Mouse (Mus musculus): ENCODE data around the gene Thsd7a. TPM values are rescaled to one million over a fixed set of nuclear protein-coding genes. Genes with fewer than 3 reads are reported as not detected.

Thsd7a gene
- polyA plus RNA-seq, 1 experiment from 2014 or later: 3.2 TPM

DNA sequence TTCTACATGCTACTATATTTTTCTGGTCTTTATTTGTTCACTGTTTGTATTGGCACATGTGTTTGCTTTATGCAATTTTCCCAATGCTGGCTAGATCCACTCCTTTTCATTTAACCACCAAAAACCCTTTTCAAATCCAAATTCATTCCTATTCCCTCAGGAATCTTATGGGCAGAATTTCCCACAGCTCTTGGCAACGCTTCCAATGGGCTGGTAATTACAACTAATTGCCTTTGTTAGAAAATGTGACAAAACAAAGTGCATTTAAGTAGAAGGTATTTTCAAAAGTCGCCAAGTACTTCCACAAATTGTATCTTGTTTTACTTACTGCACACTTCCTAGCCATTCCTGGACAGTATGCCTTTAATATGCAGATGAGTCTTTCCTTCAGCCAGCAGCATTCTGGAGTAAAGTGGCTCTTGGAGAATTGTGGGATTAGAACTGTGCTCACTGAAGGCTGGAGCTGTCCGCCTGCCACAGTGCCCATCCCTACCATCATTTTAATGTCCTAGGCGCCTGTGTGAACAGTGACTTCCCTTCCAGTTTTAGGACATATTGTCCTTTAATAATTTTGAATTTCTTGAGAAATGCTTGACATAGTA, 199.1 kb downstream of the Thsd7a start:
- H3K27me3 ChIP-seq (replicated peaks): no peaks in the 10 kb centered on the region
- no peaks in the 10 kb centered on the region for H3K9me3 ChIP-seq
- H3K4me3 ChIP-seq (replicated peaks): no peak overlapping the region
- H3K4me2 ChIP-seq (replicated peaks): no peak overlapping the region
- H3K27ac ChIP-seq: no peak overlapping the region
- 68% methylated on average over 4 of the region's 4 CpGs for WGBS
- no peak overlapping the region for H3K9ac ChIP-seq
- H3K36me3 ChIP-seq: no peaks in the 10 kb centered on the region
- no peaks in the 10 kb centered on the region for H3K4me1 ChIP-seq (replicated peaks)
- no peak for ATAC-seq

- H3K27me3 ChIP-seq (replicated peaks): no peaks in the 10 kb centered on the region
- H3K9ac ChIP-seq: no peak overlapping the region
- no peak for ATAC-seq
- no peaks in the 10 kb centered on the region for H3K4me1 ChIP-seq (replicated peaks)
- no peaks in the 10 kb centered on the region for H3K9me3 ChIP-seq
- no peak overlapping the region for H3K27ac ChIP-seq
- no peak overlapping the region for H3K4me2 ChIP-seq (replicated peaks)
- no peak overlapping the region for H3K4me3 ChIP-seq (replicated peaks)
- 51% methylated on average over 5 of the region's 5 CpGs for WGBS
- no peaks in the 10 kb centered on the region for H3K36me3 ChIP-seq
Observed at GRCm38 (mm10) chr6:12544096-12544495, 205.1 kb downstream of the Thsd7a start.

- ATAC-seq: no peak
- no peak overlapping the region for H3K9ac ChIP-seq
- WGBS: 79% methylated on average over 3 of the region's 3 CpGs
- H3K4me1 ChIP-seq (replicated peaks): no peaks in the 10 kb centered on the region
- H3K27ac ChIP-seq: no peak overlapping the region
- no peaks in the 10 kb centered on the region for H3K27me3 ChIP-seq (replicated peaks)
- no peaks in the 10 kb centered on the region for H3K36me3 ChIP-seq
- no peak overlapping the region for H3K4me3 ChIP-seq (replicated peaks)
- H3K4me2 ChIP-seq (replicated peaks): no peak overlapping the region
- no peaks in the 10 kb centered on the region for H3K9me3 ChIP-seq
Observed at GRCm38 (mm10) chr6:12542496-12542895, 206.7 kb downstream of the Thsd7a start.

DNA sequence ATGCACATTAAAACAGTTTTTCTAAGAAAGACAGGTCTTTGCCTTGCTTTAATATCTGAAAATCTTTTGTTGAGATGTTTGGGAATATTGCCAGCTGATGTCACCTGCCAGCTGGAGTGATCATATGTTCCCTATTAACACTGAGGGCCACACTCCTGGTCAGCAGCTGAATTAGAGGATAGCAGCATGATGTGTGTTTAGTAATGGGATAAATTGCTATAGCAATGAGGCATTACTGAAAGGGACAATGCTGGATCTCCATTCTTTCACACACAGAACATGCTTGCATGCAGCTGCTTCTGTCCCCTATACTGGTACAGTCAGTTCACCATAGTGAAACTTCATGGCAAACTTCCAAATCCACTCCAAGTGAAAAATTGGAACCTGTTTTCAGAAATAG, 230.1 kb downstream of the Thsd7a start:
- Histone ChIP-seq H3K4me2 (replicated peaks) (no peak overlapping the region), H3K4me3 (replicated peaks) (no peak overlapping the region), H3K27ac (no peak overlapping the region), H3K36me3 (no peaks in the 10 kb centered on the region), H3K27me3 (replicated peaks) (no peaks in the 10 kb centered on the region), H3K9me3 (no peaks in the 10 kb centered on the region), H3K4me1 (replicated peaks) (no peaks in the 10 kb centered on the region), H3K9ac (no peak overlapping the region)
- ATAC-seq: no peak

- no peaks in the 10 kb centered on the region for H3K4me1 ChIP-seq (replicated peaks)
- H3K4me2 ChIP-seq (replicated peaks): no peak overlapping the region
- no peak overlapping the region for H3K27ac ChIP-seq
- H3K36me3 ChIP-seq: no peaks in the 10 kb centered on the region
- H3K9ac ChIP-seq: no peak overlapping the region
- H3K27me3 ChIP-seq (replicated peaks): no peaks in the 10 kb centered on the region
- no peaks in the 10 kb centered on the region for H3K9me3 ChIP-seq
- H3K4me3 ChIP-seq (replicated peaks): no peak overlapping the region
- WGBS: 90% methylated on average over 9 of the region's 9 CpGs
- ATAC-seq: no peak
Observed at GRCm38 (mm10) chr6:12518283-12518903, 230.8 kb downstream of the Thsd7a start.

DNA sequence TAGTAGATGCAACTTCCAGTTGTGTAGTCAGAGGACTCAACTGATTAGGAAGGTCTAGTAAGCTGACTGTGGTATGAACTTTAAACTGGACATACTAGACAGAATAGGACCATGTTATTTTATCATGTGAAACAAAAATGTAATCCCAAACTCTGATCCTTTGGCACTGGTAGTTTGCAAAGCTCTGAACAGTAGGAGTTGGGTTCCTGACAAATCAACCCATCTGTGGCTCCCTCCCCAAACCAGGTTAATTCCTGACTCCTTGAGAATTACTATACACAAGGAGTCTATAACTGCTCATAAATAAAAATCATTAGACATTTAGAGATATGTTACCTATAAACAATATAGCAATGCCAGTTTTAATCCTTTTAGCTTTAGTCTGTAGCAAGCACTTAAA, 231.5 kb downstream of the Thsd7a start:
- no peak overlapping the region for H3K4me3 ChIP-seq (replicated peaks)
- H3K27ac ChIP-seq: no peak overlapping the region
- no peaks in the 10 kb centered on the region for H3K4me1 ChIP-seq (replicated peaks)
- H3K4me2 ChIP-seq (replicated peaks): no peak overlapping the region
- no peak for ATAC-seq
- no peaks in the 10 kb centered on the region for H3K36me3 ChIP-seq
- H3K9me3 ChIP-seq: no peaks in the 10 kb centered on the region
- H3K27me3 ChIP-seq (replicated peaks): no peaks in the 10 kb centered on the region
- no peak overlapping the region for H3K9ac ChIP-seq

- Histone ChIP-seq H3K9me3 (no peaks in the 10 kb centered on the region), H3K27me3 (replicated peaks) (no peaks in the 10 kb centered on the region), H3K36me3 (no peaks in the 10 kb centered on the region), H3K9ac (no peak overlapping the region), H3K4me1 (replicated peaks) (no peaks in the 10 kb centered on the region), H3K4me3 (replicated peaks) (no peak overlapping the region), H3K4me2 (replicated peaks) (no peak overlapping the region), H3K27ac (no peak overlapping the region)
- no peak for ATAC-seq
- whole genome bisulfite sequencing: 63% methylated on average over 2 of the region's 2 CpGs
Observed at GRCm38 (mm10) chr6:12506877-12507276, 242.3 kb downstream of the Thsd7a start.

- Histone ChIP-seq H3K4me1 (replicated peaks) (no peaks in the 10 kb centered on the region), H3K27me3 (replicated peaks) (no peaks in the 10 kb centered on the region), H3K9me3 (no peaks in the 10 kb centered on the region), H3K4me3 (replicated peaks) (no peak overlapping the region), H3K27ac (no peak overlapping the region), H3K36me3 (no peaks in the 10 kb centered on the region), H3K4me2 (replicated peaks) (no peak overlapping the region), H3K9ac (no peak overlapping the region)
- no peak for ATAC-seq
- WGBS: 89% methylated on average over 7 of the region's 7 CpGs
Observed at GRCm38 (mm10) chr6:12503867-12504266, 245.3 kb downstream of the Thsd7a start.

- no peak for ATAC-seq
Observed at GRCm38 (mm10) chr6:12500888-12501287, 248.3 kb downstream of the Thsd7a start.

GRCm38 (mm10) chr6:12499866-12500265, 249.3 kb downstream of the Thsd7a start:
- no peak for ATAC-seq
- H3K27me3 ChIP-seq (replicated peaks): no peaks in the 10 kb centered on the region

More at GRCm38 (mm10) chr6:12500888-12501287, 248.3 kb downstream of the Thsd7a start:
- no peak overlapping the region for H3K4me2 ChIP-seq (replicated peaks)
- no peaks in the 10 kb centered on the region for H3K36me3 ChIP-seq
- no peak overlapping the region for H3K4me3 ChIP-seq (replicated peaks)
- 81% methylated on average over 7 of the region's 7 CpGs for WGBS
- H3K9ac ChIP-seq: no peak overlapping the region
- H3K9me3 ChIP-seq: no peaks in the 10 kb centered on the region
- no peaks in the 10 kb centered on the region for H3K27me3 ChIP-seq (replicated peaks)
- no peaks in the 10 kb centered on the region for H3K4me1 ChIP-seq (replicated peaks)
- no peak overlapping the region for H3K27ac ChIP-seq

GRCm38 (mm10) chr6:12493571-12493970, 255.6 kb downstream of the Thsd7a start:
- H3K27ac ChIP-seq: no peak overlapping the region
- 83% methylated on average over 1 of the region's 1 CpGs for WGBS
- H3K9ac ChIP-seq: no peak overlapping the region
- no peaks in the 10 kb centered on the region for H3K27me3 ChIP-seq (replicated peaks)
- no peaks in the 10 kb centered on the region for H3K36me3 ChIP-seq
- H3K4me1 ChIP-seq (replicated peaks): no peaks in the 10 kb centered on the region
- no peak overlapping the region for H3K4me2 ChIP-seq (replicated peaks)
- H3K9me3 ChIP-seq: no peaks in the 10 kb centered on the region
- H3K4me3 ChIP-seq (replicated peaks): no peak overlapping the region
- no peak for ATAC-seq

More at GRCm38 (mm10) chr6:12499866-12500265, 249.3 kb downstream of the Thsd7a start:
- H3K9me3 ChIP-seq: no peaks in the 10 kb centered on the region
- H3K4me3 ChIP-seq (replicated peaks): no peak overlapping the region
- H3K27ac ChIP-seq: no peak overlapping the region
- H3K4me2 ChIP-seq (replicated peaks): no peak overlapping the region
- H3K4me1 ChIP-seq (replicated peaks): no peaks in the 10 kb centered on the region
- no peaks in the 10 kb centered on the region for H3K36me3 ChIP-seq
- H3K9ac ChIP-seq: no peak overlapping the region

- no peaks in the 10 kb centered on the region for H3K36me3 ChIP-seq
Observed at GRCm38 (mm10) chr6:12488882-12489281, 260.3 kb downstream of the Thsd7a start.

DNA sequence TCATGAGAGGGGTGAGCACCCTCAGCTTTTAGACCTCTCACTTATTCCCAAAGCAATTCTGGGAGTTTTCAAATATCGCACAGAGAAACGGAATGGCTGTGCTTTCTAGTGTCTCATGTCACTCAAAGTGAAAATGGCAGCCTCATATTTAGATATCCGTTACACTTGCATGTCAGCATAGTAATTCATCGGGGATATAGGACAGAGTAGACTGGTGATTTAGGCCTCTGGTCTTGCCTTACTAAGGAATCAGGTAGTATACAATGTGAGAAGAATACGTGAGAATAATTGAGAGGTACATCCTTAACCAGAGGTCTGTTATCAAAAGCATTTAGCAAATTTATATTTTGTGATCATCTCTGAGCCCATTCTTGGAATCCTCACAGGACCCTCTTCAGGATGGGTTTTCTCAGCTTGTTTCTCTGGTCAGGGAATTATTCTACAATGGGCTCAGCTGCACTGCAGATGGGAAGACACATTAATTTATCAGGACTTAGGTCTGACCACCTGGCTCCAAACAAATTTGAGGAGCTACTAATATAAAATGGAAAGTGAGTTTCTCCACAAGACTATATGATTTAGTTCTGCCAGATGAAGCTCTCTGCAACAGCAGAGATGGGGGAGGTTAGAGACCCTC, 267.6 kb downstream of the Thsd7a start:
- no peak overlapping the region for H3K4me2 ChIP-seq (replicated peaks)
- H3K27ac ChIP-seq: no peak overlapping the region
- H3K9me3 ChIP-seq: no peaks in the 10 kb centered on the region
- ATAC-seq: no peak
- H3K36me3 ChIP-seq: no peaks in the 10 kb centered on the region
- H3K27me3 ChIP-seq (replicated peaks): no peaks in the 10 kb centered on the region
- H3K9ac ChIP-seq: no peak overlapping the region
- H3K4me1 ChIP-seq (replicated peaks): no peaks in the 10 kb centered on the region
- 90% methylated on average over 5 of the region's 5 CpGs for WGBS
- no peak overlapping the region for H3K4me3 ChIP-seq (replicated peaks)

More at GRCm38 (mm10) chr6:12488882-12489281, 260.3 kb downstream of the Thsd7a start:
- Histone ChIP-seq H3K9ac (no peak overlapping the region), H3K4me3 (replicated peaks) (no peak overlapping the region), H3K9me3 (no peaks in the 10 kb centered on the region), H3K27ac (no peak overlapping the region), H3K27me3 (replicated peaks) (no peaks in the 10 kb centered on the region), H3K4me2 (replicated peaks) (no peak overlapping the region), H3K4me1 (replicated peaks) (no peaks in the 10 kb centered on the region)
- no peak for ATAC-seq
- 75% methylated on average over 1 of the region's 1 CpGs for WGBS
